Mouse (Mus musculus) heart, postnatal 0 days (tissue): ENCODE data around the gene Nrcam.

ENCODE experiments used
- CTCF ChIP-seq: IDR thresholded peaks from 2 replicates; pipeline ENCODE4 v1.5.1; 2016; ENCODE audit warnings: antibody characterized with exemption, control low read depth, low read depth
- EP300 ChIP-seq: IDR thresholded peaks from 2 replicates; pipeline ENCODE4 v1.6.1; 2016; ENCODE audit warnings: antibody characterized with exemption, low read depth

DNA sequence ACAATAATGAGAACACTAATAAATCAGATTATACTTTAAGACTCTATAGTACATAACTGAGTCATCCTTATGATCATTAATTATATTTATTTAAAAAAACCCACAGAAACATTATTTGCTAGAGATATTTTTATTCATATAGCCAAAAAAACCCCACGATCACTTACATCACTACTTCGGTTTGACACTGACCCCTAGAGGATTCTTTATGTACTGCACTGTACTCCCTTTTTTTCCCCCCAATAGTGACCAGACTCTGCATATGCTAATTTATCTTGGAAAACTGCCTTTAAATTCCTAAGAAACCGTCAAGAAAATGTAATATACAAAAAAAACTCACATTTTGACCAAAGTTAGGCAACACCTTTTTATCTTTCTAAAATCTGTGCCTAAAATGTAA lies 244.0 kb downstream of the Nrcam start:
- TF ChIP-seq CTCF, result peak; percentile 46
- no peak for TF ChIP-seq EP300
